Mouse (Mus musculus): ENCODE results near the gene Taf1c. TPM values are rescaled to one million over a fixed set of nuclear protein-coding genes. Genes with fewer than 3 reads are reported as not detected.

The Taf1c gene
- polyA plus RNA-seq, 1 experiment = 10.2 TPM

DNA sequence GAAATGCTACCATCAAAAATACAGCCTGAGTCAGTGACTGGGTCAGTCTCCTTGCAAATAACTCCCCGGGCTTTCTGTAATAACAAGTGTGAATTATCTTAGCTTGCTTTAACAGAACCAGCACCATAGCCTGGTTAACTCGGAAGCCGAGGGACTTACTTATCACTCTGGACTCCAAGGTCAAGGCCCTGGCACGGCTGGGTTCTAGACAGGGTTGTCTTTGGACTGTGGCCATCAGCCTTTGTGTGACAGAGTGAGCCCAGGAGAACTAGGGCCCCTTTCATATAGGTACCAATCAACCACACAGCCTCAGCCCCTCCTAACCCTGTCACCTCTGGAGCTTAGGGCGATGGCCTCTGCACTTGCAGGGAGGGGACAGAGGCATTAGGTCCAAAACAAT, 36.0 kb upstream of the Taf1c start:
- WGBS = 66% methylated on average over 5 of the region's 5 CpGs
- Histone ChIP-seq H3K27ac (ENCODE audit: insufficient read depth, low read depth, low read length) (no peak overlapping the region), H3K27me3 (replicated peaks; ENCODE audit: control insufficient read depth, insufficient read depth, low read length) (no peaks in the 10 kb centered on the region), H3K4me1 (ENCODE audit: control insufficient read depth, insufficient read depth, low read length) (no peaks in the 10 kb centered on the region), H3K4me3 (ENCODE audit: insufficient read depth, low read depth, low read length) (no peak overlapping the region), H3K36me3 (ENCODE audit: control insufficient read depth, insufficient read depth, low read length) (no peaks in the 10 kb centered on the region)
- DNase-seq = no peak
- no peak for TF ChIP-seq CTCF (conservative IDR thresholded peaks at IDR 0.05; ENCODE audit: insufficient read depth, insufficient read length, low read depth, low read length)
- TF ChIP-seq POLR2A (IDR thresholded peaks at IDR 0.05; ENCODE audit: low read depth, low read length) = no peak

DNA sequence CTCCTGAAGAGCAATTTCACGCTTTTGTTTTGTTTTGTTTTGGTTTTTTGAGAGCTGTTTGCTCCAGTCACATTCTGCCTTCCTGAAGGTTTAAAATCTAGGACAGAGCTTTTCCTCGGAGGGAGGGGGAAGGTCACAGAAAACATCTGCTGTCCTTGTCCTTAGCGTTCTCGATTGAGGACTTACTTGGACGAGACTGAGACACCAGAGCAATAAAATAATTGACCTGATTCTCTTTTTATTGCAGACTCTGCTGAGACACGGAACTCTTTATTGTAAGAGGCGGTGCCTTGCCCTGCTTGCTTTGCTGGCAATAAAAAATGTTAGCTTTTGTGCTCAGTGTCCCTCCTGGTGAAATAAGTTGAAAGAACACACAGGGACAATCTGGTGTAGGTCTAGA, 34.8 kb upstream of the Taf1c start:
- DNase-seq = peak; percentile 43
- no peak overlapping the region for H3K4me3 ChIP-seq (ENCODE audit: insufficient read depth, low read depth, low read length)
- no peaks in the 10 kb centered on the region for H3K36me3 ChIP-seq (ENCODE audit: control insufficient read depth, insufficient read depth, low read length)
- H3K27me3 ChIP-seq (replicated peaks; ENCODE audit: control insufficient read depth, insufficient read depth, low read length) = no peaks in the 10 kb centered on the region
- no peaks in the 10 kb centered on the region; the same call in 1 of the 2 replicates for H3K4me1 ChIP-seq (ENCODE audit: control insufficient read depth, insufficient read depth, low read length)
- no peak for TF ChIP-seq CTCF (conservative IDR thresholded peaks at IDR 0.05; ENCODE audit: insufficient read depth, insufficient read length, low read depth, low read length)
- H3K27ac ChIP-seq (ENCODE audit: insufficient read depth, low read depth, low read length) = no peak overlapping the region; the same call in 1 of the 2 replicates
- WGBS = 34% methylated on average over 7 of the region's 7 CpGs

DNA sequence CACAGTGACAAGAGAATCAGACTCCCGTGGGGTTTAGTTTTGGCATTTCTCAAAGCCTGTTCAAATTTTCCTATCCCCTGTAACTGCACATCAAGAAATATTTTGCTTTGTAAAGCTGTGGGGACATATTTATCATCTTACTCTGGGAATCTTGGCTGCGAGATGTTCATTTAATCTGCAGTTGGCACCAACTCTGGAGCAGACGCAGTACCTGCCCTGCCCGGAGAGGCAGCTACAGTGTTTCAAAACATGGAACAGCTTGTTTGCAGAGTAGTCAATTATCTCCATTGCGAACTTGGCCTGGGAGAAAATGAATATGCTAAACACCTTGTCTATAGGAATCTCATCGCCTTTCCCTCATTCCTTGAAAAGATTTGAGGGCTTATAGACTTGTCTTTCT, 33.2 kb upstream of the Taf1c start:
- no peaks in the 10 kb centered on the region for H3K27me3 ChIP-seq (replicated peaks; ENCODE audit: control insufficient read depth, insufficient read depth, low read length)
- DNase-seq = no peak
- no peaks in the 10 kb centered on the region for H3K36me3 ChIP-seq (ENCODE audit: control insufficient read depth, insufficient read depth, low read length)
- H3K4me1 ChIP-seq (ENCODE audit: control insufficient read depth, insufficient read depth, low read length) = no peaks in the 10 kb centered on the region; the same call in 1 of the 2 replicates
- no peak for TF ChIP-seq POLR2A (IDR thresholded peaks at IDR 0.05; ENCODE audit: low read depth, low read length)
- TF ChIP-seq CTCF (conservative IDR thresholded peaks at IDR 0.05; ENCODE audit: insufficient read depth, insufficient read length, low read depth, low read length) = no peak
- WGBS = 89% methylated on average over 6 of the region's 6 CpGs
- H3K4me3 ChIP-seq (ENCODE audit: insufficient read depth, low read depth, low read length) = no peak overlapping the region
- H3K27ac ChIP-seq (ENCODE audit: insufficient read depth, low read depth, low read length) = no peak overlapping the region

DNA sequence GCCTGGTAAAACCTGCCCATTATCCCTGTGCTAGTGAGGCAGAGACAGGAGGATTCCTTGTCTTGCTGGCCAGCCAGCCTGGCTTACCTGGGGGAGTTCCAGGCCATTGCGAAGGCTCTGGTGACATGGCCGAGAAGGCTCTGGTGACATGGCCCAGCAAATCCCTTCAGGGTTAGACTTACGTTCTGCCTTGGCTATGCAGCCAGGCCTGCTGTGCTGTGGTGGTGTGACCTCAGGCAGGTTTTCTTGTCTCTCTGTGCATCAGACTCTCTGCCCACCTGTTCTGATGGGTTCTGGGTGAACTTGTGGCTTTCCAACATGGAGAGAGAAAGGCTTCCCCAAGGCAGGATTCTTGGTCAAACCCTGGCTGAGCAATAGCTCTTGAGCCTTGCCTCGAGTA, 32.4 kb upstream of the Taf1c start:
- Histone ChIP-seq H3K4me3 (ENCODE audit: insufficient read depth, low read depth, low read length) (no peak overlapping the region), H3K36me3 (ENCODE audit: control insufficient read depth, insufficient read depth, low read length) (no peaks in the 10 kb centered on the region), H3K27me3 (replicated peaks; ENCODE audit: control insufficient read depth, insufficient read depth, low read length) (no peaks in the 10 kb centered on the region), H3K27ac (ENCODE audit: insufficient read depth, low read depth, low read length) (no peak overlapping the region), H3K4me1 (ENCODE audit: control insufficient read depth, insufficient read depth, low read length) (no peaks in the 10 kb centered on the region; the same call in 1 of the 2 replicates)
- 91% methylated on average over 4 of the region's 4 CpGs for WGBS
- TF ChIP-seq CTCF (conservative IDR thresholded peaks at IDR 0.05; ENCODE audit: insufficient read depth, insufficient read length, low read depth, low read length) (no peak), POLR2A (IDR thresholded peaks at IDR 0.05; ENCODE audit: low read depth, low read length) (no peak)
- no peak for DNase-seq

DNA sequence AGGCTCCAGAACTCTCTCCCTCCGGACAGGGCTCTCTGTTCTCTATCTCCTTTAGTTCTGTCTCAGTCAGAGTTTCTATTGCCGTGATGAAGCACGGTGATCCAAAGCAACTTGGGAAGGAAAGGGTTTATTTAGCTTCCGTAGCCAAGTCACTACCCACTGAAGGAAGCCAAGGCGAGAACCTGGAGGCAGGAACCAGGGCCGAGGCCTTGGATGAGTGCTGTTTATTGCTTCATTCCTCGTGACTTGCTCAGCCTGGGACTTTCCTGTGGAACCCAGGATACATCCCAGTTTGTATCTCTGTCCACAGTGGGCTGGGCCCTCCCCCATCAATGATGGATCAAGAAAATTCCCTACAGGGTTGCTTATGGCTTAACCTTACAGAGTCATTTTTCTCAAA, 31.7 kb upstream of the Taf1c start:
- no peak for TF ChIP-seq POLR2A (IDR thresholded peaks at IDR 0.05; ENCODE audit: low read depth, low read length)
- TF ChIP-seq CTCF (conservative IDR thresholded peaks at IDR 0.05; ENCODE audit: insufficient read depth, insufficient read length, low read depth, low read length) = no peak
- Histone ChIP-seq H3K27ac (ENCODE audit: insufficient read depth, low read depth, low read length) (no peak overlapping the region), H3K36me3 (ENCODE audit: control insufficient read depth, insufficient read depth, low read length) (no peaks in the 10 kb centered on the region), H3K4me3 (ENCODE audit: insufficient read depth, low read depth, low read length) (no peak overlapping the region), H3K4me1 (ENCODE audit: control insufficient read depth, insufficient read depth, low read length) (no peaks in the 10 kb centered on the region; the same call in 1 of the 2 replicates), H3K27me3 (replicated peaks; ENCODE audit: control insufficient read depth, insufficient read depth, low read length) (no peaks in the 10 kb centered on the region)
- WGBS = 57% methylated on average over 7 of the region's 7 CpGs
- DNase-seq = no peak

DNA sequence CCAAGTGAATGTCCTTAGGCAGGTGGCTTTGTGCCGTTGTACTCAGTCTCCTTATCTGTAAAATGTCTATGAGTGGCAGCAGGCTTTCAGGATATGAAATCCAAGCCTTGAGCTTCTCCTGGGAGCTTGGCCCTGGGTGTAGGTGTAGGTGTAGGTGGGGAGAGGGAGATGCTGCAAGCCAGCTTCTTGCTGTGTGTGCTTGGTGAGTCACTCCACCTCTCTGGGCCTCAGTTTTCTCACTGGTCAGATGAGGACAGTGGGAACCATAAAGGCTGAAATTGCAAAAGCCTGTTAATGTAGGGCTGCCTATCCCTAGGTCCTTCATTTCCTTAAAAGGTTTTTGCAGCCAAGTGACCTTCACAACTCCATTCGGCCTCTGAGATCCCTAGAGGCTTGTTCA, 30.9 kb upstream of the Taf1c start:
- no peak for DNase-seq
- TF ChIP-seq CTCF (conservative IDR thresholded peaks at IDR 0.05; ENCODE audit: insufficient read depth, insufficient read length, low read depth, low read length) (no peak), POLR2A (IDR thresholded peaks at IDR 0.05; ENCODE audit: low read depth, low read length) (no peak)
- Histone ChIP-seq H3K4me3 (ENCODE audit: insufficient read depth, low read depth, low read length) (no peak overlapping the region), H3K36me3 (ENCODE audit: control insufficient read depth, insufficient read depth, low read length) (no peaks in the 10 kb centered on the region), H3K27me3 (replicated peaks; ENCODE audit: control insufficient read depth, insufficient read depth, low read length) (no peaks in the 10 kb centered on the region), H3K27ac (ENCODE audit: insufficient read depth, low read depth, low read length) (no peak overlapping the region), H3K4me1 (ENCODE audit: control insufficient read depth, insufficient read depth, low read length) (no peaks in the 10 kb centered on the region; the same call in 1 of the 2 replicates)
- 70% methylated on average over 2 of the region's 2 CpGs for WGBS

DNA sequence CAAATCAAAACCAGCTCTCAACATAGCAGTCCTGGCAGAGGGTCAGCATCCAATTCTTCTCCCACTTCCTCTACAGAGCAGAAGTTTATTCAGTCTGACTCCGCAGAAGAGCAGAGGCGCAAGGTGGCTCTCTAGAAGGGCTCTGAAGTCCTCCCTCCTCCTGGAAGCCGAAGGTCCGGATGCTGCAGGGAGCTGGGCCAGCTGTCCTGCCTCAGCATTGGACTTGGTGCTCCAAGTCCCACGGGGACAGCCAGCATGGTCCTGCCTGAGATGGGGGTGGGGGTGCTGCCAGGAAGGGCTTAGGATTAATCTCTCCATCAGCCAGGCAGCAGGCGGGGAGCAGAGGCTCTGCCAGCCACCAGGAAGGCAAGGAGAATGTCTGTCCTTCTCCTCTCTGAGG, 30.4 kb upstream of the Taf1c start, which contains the start of gene Kcng4:
Gene Kcng4 (minus strand): TSS at position 303 of the 400 bp plus-strand sequence.
- no peaks in the 10 kb centered on the region for H3K36me3 ChIP-seq (ENCODE audit: control insufficient read depth, insufficient read depth, low read length)
- DNase-seq = peak; percentile 27
- H3K27ac ChIP-seq (ENCODE audit: insufficient read depth, low read depth, low read length) = 0 out of 2 replicates have a peak within 1 kb of the TSS, but pooled peaks have one; percentile 28
- no peaks in the 10 kb centered on the region for H3K27me3 ChIP-seq (replicated peaks; ENCODE audit: control insufficient read depth, insufficient read depth, low read length)
- WGBS = 37% methylated on average over 6 of the region's 6 CpGs
- no peaks in the 10 kb centered on the region; the same call in 1 of the 2 replicates for H3K4me1 ChIP-seq (ENCODE audit: control insufficient read depth, insufficient read depth, low read length)
- H3K4me3 ChIP-seq (ENCODE audit: insufficient read depth, low read depth, low read length) = no peak within 1 kb of the TSS
- TF ChIP-seq CTCF (conservative IDR thresholded peaks at IDR 0.05; ENCODE audit: insufficient read depth, insufficient read length, low read depth, low read length) = no peak
- TF ChIP-seq POLR2A (IDR thresholded peaks at IDR 0.05; ENCODE audit: low read depth, low read length) = no peak

Data from kidney, adult 2 months (tissue).